22 mouse cellular contexts compared by ENCODE assay signal in genomic region chr17:10251252-10251958, GRCm38 (mm10).
DNase-seq lines count a peak whose midpoint lies in the region; ATAC-seq and TF ChIP-seq lines count a peak whose summit lies in the region.
"Had no signal": no experiment of that assay in that cellular context is flagged by ENCODE, and none has a peak within 500 bp of the region (broad histone marks: within the 10 kb centered on the region; RNA-seq: fewer than 3 reads in every experiment).

No protein-coding gene starts in this region.

- 64% methylated on average over 4 of the region's 4 CpGs for WGBS in heart, embryonic 14.5 days
- 65% methylated on average over 4 of the region's 4 CpGs for WGBS in midbrain, embryonic 12.5 days
- WGBS in midbrain, postnatal 0 days = 60% methylated on average over 4 of the region's 4 CpGs
- 22% methylated on average over 4 of the region's 4 CpGs for WGBS in forebrain, embryonic 16.5 days

- H3K4me3 ChIP-seq in heart, embryonic 14.5 days (ENCODE audit: control insufficient read depth in 1 of 2, insufficient read depth in 1 of 2, low read depth in 1 of 2, low read length in 2 of 2) = no peak overlapping the region
- H3K4me3 ChIP-seq in midbrain, embryonic 12.5 days = no peak overlapping the region
- H3K4me3 ChIP-seq in midbrain, postnatal 0 days (ENCODE audit: low read depth, low read length) = no peak overlapping the region
- H3K4me3 ChIP-seq in forebrain, embryonic 16.5 days (replicated peaks; ENCODE audit: low read length) = no peak overlapping the region
- H3K4me3 ChIP-seq: embryonic facial prominence, embryonic 15.5 days; limb, embryonic 15.5 days had no signal

- TF ChIP-seq CTCF in midbrain, postnatal 0 days (IDR thresholded peaks at IDR 0.05) = no peak

- intact Hi-C loops in heart, postnatal 25 days (cut with DNase I) = loop anchor here (10.0 kb wide), 1 partner anchor 53 kb away; no protein-coding TSS in a partner anchor

- DNase-seq in heart, postnatal 25 days (ENCODE audit: low spot score) = no peak
- no peak for DNase-seq in midbrain, postnatal 0 days (ENCODE audit: low spot score)
- DNase-seq in brain, embryonic 18.5 days (ENCODE audit: low read depth, low spot score) = peak; percentile 50
- no peak for DNase-seq in kidney, postnatal 14 days
- no peak for DNase-seq in Muller cell, postnatal 12 days (ENCODE audit: inconsistent ontology term)
- DNase-seq: adrenal gland, postnatal 25 days; cerebellum, adult 9-11 months; embryo, embryonic 11 days; kidney, adult 8-10 months; kidney, postnatal 36 days; layer of hippocampus, postnatal 36 days; liver, postnatal 0 days; right cerebral cortex, postnatal 4 days; thymus, postnatal 36 days had no signal

- peaks cover 6% of the 10 kb centered on the region for H3K36me3 ChIP-seq in heart, embryonic 14.5 days (ENCODE audit: control insufficient read depth, insufficient read depth, low read length)
- no peaks in the 10 kb centered on the region for H3K36me3 ChIP-seq in midbrain, embryonic 12.5 days
- no peaks in the 10 kb centered on the region for H3K36me3 ChIP-seq in midbrain, postnatal 0 days (ENCODE audit: insufficient read depth, low read length)
- H3K36me3 ChIP-seq in forebrain, embryonic 16.5 days (ENCODE audit: control insufficient read depth, insufficient read depth) = no peaks in the 10 kb centered on the region
- H3K36me3 ChIP-seq: embryonic facial prominence, embryonic 15.5 days; limb, embryonic 15.5 days had no signal

- H3K9me3 ChIP-seq in heart, embryonic 14.5 days (ENCODE audit: control insufficient read depth, low read length) = no peaks in the 10 kb centered on the region
- H3K9me3 ChIP-seq in midbrain, embryonic 12.5 days = no peaks in the 10 kb centered on the region
- no peaks in the 10 kb centered on the region for H3K9me3 ChIP-seq in midbrain, postnatal 0 days (ENCODE audit: low read length)
- H3K9me3 ChIP-seq in forebrain, embryonic 16.5 days (ENCODE audit: control insufficient read depth, low read length) = no peaks in the 10 kb centered on the region
- H3K9me3 ChIP-seq: embryonic facial prominence, embryonic 15.5 days; limb, embryonic 15.5 days had no signal

- H3K27me3 ChIP-seq in heart, embryonic 14.5 days (ENCODE audit: control insufficient read depth, insufficient read depth, low read length) = no peaks in the 10 kb centered on the region
- no peaks in the 10 kb centered on the region for H3K27me3 ChIP-seq in midbrain, embryonic 12.5 days
- no peaks in the 10 kb centered on the region for H3K27me3 ChIP-seq in midbrain, postnatal 0 days (ENCODE audit: insufficient read depth, low read length)
- H3K27me3 ChIP-seq in forebrain, embryonic 16.5 days (replicated peaks; ENCODE audit: control insufficient read depth, insufficient read depth, low read length) = no peaks in the 10 kb centered on the region
- H3K27me3 ChIP-seq: embryonic facial prominence, embryonic 15.5 days; limb, embryonic 15.5 days; Patski had no signal

- no peak for ATAC-seq in heart, embryonic 14.5 days (ENCODE audit: insufficient number of reproducible peaks, insufficient read depth, low FRiP score, low read depth)
- peak; percentile 78; the same call in 1 of the 2 replicates for ATAC-seq in midbrain, embryonic 12.5 days (ENCODE audit: low FRiP score, low read depth)
- ATAC-seq in midbrain, postnatal 0 days (ENCODE audit: low FRiP score) = no peak
- peak; percentile 97 for ATAC-seq in forebrain, embryonic 16.5 days
- ATAC-seq: activated CD4-positive, CD25-positive, alpha-beta regulatory T cell, adult 4 months; inflammation-experienced regulatory T-cells, adult 6 months; liver, postnatal 0 days; Patski had no signal

- H3K4me2 ChIP-seq in heart, embryonic 14.5 days (ENCODE audit: low read length) = no peak overlapping the region
- no peak overlapping the region for H3K4me2 ChIP-seq in midbrain, embryonic 12.5 days (replicated peaks)
- H3K4me2 ChIP-seq in midbrain, postnatal 0 days (ENCODE audit: low read depth, low read length, poor library complexity, severe bottlenecking) = no peak overlapping the region
- H3K4me2 ChIP-seq in forebrain, embryonic 16.5 days (ENCODE audit: low read length) = no peak overlapping the region
- H3K4me2 ChIP-seq: embryonic facial prominence, embryonic 15.5 days; limb, embryonic 15.5 days had no signal

- H3K4me1 ChIP-seq in heart, embryonic 14.5 days (ENCODE audit: control insufficient read depth in 2 of 2, insufficient read depth in 2 of 2, low read length in 2 of 2) = peaks cover 0 to 25% of the 10 kb centered on the region in 2 experiments; a peak in 2 of 4 replicates
- peaks cover 13% of the 10 kb centered on the region for H3K4me1 ChIP-seq in midbrain, embryonic 12.5 days
- no peaks in the 10 kb centered on the region for H3K4me1 ChIP-seq in midbrain, postnatal 0 days (ENCODE audit: insufficient read depth, low read length)
- peaks cover 17% of the 10 kb centered on the region for H3K4me1 ChIP-seq in forebrain, embryonic 16.5 days (replicated peaks; ENCODE audit: control insufficient read depth, insufficient read depth, low read length)
- H3K4me1 ChIP-seq: embryonic facial prominence, embryonic 15.5 days had no signal

- H3K27ac ChIP-seq in heart, embryonic 14.5 days (replicated peaks in 1 of 2; ENCODE audit: control insufficient read depth in 1 of 2, insufficient read depth in 1 of 2, low read depth in 2 of 2, low read length in 2 of 2) = no peak overlapping the region; a peak in 1 of 4 replicates
- H3K27ac ChIP-seq in midbrain, embryonic 12.5 days (replicated peaks) = no peak overlapping the region
- H3K27ac ChIP-seq in midbrain, postnatal 0 days (ENCODE audit: low read depth, low read length) = no peak overlapping the region
- H3K27ac ChIP-seq in forebrain, embryonic 16.5 days (ENCODE audit: low read length) = peak overlapping the region; percentile 9
- H3K27ac ChIP-seq: embryonic facial prominence, embryonic 15.5 days; limb, embryonic 15.5 days had no signal

- H3K9ac ChIP-seq in heart, embryonic 14.5 days (ENCODE audit: low read length) = peak overlapping the region; percentile 10; the same call in 1 of the 2 replicates
- no peak overlapping the region for H3K9ac ChIP-seq in midbrain, embryonic 12.5 days (replicated peaks)
- no peak overlapping the region for H3K9ac ChIP-seq in midbrain, postnatal 0 days (replicated peaks; ENCODE audit: low read length, poor library complexity, severe bottlenecking)
- no peak overlapping the region for H3K9ac ChIP-seq in forebrain, embryonic 16.5 days (replicated peaks; ENCODE audit: low read depth, low read length)
- H3K9ac ChIP-seq: embryonic facial prominence, embryonic 15.5 days; limb, embryonic 15.5 days; liver, postnatal 0 days had no signal

Comparison
In these comparisons a context has a peak if more than half of its experiments do, and no peak if none do; other contexts are left out.
1. ATAC-seq: peak in midbrain, embryonic 12.5 days (single experiment) and forebrain, embryonic 16.5 days (single experiment); none in heart, embryonic 14.5 days (single experiment) and midbrain, postnatal 0 days (single experiment).